Mouse (Mus musculus): Measurements from ENCODE around the gene Hint1. TPM values are rescaled to one million over a fixed set of nuclear protein-coding genes. Genes with fewer than 3 reads are reported as not detected.
"Not testable (repeated sequence)": the region's sequence is repeated elsewhere in the genome, so short reads cannot be mapped to it uniquely, and the experiment has no call there.

Hint1 gene
- total RNA-seq, 1 experiment from 2014 or later, result 473 TPM

GRCm38 (mm10) chr11:54887927-54888326 lies 21.7 kb downstream of the Hint1 start:
- ATAC-seq (replicated peaks; ENCODE audit: low read depth, poor library complexity, severe bottlenecking), result no peak

DNA sequence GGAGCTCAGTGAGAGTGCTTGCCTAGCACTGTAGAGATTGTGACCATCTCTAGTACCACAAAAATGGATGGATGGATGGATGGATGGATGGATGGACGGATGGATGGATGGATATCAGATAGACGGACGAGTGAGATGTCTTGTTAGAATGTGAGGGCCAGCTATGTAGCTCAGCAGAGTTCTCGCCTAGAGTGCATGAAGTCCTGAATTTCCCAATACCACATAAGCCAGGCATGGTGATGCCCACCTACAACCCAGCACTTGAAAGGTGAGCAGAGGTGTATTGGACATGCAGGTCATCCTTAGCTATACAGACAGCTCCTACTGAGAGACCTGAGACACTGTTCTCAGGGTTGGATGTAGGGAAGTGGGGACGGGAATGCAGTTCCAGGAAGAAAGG lies 25.2 kb downstream of the Hint1 start:
- ATAC-seq (replicated peaks; ENCODE audit: low read depth, poor library complexity, severe bottlenecking), result no peak

GRCm38 (mm10) chr11:54892091-54892490 lies 25.9 kb downstream of the Hint1 start:
- ATAC-seq (replicated peaks; ENCODE audit: low read depth, poor library complexity, severe bottlenecking), result no peak

DNA sequence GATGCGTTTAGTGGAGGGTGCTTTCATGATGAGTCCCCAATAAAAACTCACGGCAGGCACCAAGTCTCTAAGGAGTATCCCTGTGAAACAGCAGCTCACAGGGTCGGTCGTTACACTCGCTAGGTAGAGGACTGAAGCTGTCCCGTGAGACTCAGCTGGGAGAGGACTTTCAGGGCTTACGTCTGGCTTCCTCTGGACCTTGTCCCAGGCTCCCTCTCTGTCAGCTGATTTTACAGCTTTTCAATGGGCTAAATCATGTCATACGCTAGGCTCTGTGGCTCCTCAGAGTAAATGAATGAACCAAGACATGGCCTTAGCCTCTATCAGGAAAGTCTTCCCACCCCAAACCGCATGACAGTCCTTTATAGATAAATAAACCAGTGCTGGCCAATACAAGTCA lies 28.4 kb downstream of the Hint1 start:
- ATAC-seq (replicated peaks; ENCODE audit: low read depth, poor library complexity, severe bottlenecking), result no peak

GRCm38 (mm10) chr11:54896646-54897045 lies 30.5 kb downstream of the Hint1 start:
- ATAC-seq (replicated peaks; ENCODE audit: low read depth, poor library complexity, severe bottlenecking), result not testable (repeated sequence)

DNA sequence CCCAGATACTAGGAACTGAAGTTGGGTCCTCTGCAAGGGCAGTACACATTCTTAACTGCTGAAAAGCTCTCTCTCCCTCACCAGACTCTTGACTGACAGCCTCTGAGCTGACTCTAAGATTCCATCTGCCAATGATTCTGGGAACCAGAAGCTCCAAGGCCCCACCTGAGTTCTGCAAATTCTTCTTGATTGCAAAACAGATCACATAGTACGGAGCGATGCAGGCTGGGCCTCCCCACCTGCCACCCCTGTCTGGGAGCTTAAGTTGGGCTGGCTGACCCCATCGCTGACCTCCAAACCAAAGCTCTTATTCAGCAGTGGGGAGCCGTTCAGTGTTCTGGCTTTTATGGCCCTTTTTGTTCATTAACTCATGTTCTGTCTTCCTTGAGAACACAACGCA lies 31.3 kb downstream of the Hint1 start:
- no peak for ATAC-seq (replicated peaks; ENCODE audit: low read depth, poor library complexity, severe bottlenecking)

DNA sequence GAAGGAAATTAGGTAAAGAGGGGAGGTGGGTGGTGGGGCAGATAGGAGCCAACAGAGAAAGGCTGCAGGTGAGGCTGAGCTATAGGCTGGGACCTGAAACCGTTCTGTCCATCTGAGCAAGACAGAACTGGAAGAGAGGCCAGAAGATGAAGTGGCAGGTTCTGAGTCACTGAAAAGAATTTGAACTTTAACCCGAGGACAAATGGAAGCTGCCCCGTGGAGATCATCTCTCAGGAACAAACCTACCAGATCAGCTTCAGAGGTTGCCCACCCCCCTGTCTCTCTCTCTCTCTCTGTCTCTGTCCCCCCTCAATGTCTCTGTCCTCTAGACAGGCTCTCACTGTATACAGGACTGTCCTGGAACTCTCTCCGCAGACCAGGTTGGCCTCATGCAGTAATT lies 33.5 kb downstream of the Hint1 start:
- no peak for ATAC-seq (replicated peaks; ENCODE audit: low read depth, poor library complexity, severe bottlenecking)

GRCm38 (mm10) chr11:54902333-54903323 lies 36.4 kb downstream of the Hint1 start, which contains the start of gene Gpx3:
Gene Gpx3, plus strand, starts transcription at chr11:54902453.
- ATAC-seq (replicated peaks; ENCODE audit: low read depth, poor library complexity, severe bottlenecking), result peak; percentile 82

GRCm38 (mm10) chr11:54903339-54903738 lies 37.2 kb downstream of the Hint1 start:
- ATAC-seq (replicated peaks; ENCODE audit: low read depth, poor library complexity, severe bottlenecking), result no peak

- no peak for ATAC-seq (replicated peaks; ENCODE audit: low read depth, poor library complexity, severe bottlenecking)
These were observed 37.9 kb downstream of the Hint1 start for GRCm38 (mm10) chr11:54903940-54904706.

GRCm38 (mm10) chr11:54905086-54905485 lies 38.9 kb downstream of the Hint1 start:
- ATAC-seq (replicated peaks; ENCODE audit: low read depth, poor library complexity, severe bottlenecking), result no peak

DNA sequence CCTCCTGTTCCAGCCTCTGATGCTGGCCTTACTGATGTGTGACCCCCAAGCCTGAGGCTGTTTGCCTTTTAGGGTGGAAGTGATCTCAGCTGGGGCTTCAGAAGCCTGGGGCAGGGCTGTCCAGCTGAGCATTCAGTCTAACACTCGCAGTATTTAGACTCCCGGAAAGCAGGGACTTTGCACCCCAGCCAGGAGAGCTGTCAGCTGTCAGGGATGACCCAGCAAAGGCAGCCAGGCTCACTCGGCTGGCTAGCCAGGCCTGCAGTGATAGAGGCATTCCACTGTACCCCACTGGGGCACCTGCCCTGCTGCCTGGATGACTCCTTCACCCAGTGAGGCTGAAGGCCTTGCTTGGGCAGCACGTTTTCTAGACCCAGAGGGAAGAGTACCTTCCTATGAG lies 39.7 kb downstream of the Hint1 start:
- no peak for ATAC-seq (replicated peaks; ENCODE audit: low read depth, poor library complexity, severe bottlenecking)

GRCm38 (mm10) chr11:54906466-54906865 lies 40.3 kb downstream of the Hint1 start:
- ATAC-seq (replicated peaks; ENCODE audit: low read depth, poor library complexity, severe bottlenecking), result no peak

GRCm38 (mm10) chr11:54907259-54907658 lies 41.1 kb downstream of the Hint1 start:
- no peak for ATAC-seq (replicated peaks; ENCODE audit: low read depth, poor library complexity, severe bottlenecking)

GRCm38 (mm10) chr11:54909273-54909672 lies 43.1 kb downstream of the Hint1 start:
- ATAC-seq (replicated peaks; ENCODE audit: low read depth, poor library complexity, severe bottlenecking), result no peak

DNA sequence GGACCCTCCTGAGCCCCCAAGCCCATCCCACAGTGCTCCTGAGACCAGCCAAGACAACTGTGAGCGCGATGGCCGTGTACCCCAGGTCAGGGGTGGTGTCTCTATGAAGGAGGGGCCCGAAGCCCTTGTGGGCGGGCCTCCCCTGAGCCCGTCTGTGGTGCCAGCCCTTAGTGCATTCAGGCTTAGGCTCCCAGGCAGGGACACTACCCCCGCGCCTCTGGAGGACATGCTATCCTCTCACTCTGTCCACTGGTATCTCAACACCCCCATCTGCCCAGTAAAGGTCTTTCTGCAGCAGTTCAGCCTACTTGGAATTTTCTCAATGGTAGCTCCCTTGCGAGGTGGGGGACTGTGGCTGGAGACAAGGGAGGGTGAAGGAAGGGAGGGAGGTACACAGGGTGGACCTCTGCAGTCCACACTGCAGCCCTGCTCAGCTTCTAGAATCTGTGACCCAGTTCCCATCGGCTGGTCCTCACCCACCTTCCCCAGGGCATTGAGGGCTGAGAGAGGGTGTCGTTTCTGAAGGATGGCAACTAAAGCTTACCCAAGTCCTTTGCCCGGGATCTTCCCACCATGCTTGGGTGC lies 44.0 kb downstream of the Hint1 start:
- ATAC-seq (replicated peaks; ENCODE audit: low read depth, poor library complexity, severe bottlenecking), result no peak

DNA sequence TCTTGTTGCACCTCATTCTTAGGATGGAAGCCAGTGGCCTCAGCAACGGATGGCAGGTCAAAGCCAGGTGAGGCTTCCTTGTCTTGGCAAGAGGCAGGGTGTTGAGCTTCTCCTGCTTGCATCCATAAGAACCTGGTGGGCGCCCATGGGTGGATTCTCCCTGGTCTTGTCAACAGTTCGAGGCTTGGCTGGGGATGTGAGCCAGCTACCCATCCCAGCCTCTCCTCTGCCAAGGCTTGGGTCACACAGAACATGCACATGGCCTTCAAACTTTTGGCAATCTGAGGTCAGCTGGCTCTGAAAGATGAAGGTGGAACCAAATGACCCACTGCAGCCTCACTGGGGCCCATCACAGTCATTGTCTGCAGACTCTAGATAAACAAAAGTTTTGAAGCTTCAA lies 45.0 kb downstream of the Hint1 start:
- ATAC-seq (replicated peaks; ENCODE audit: low read depth, poor library complexity, severe bottlenecking), result no peak

DNA sequence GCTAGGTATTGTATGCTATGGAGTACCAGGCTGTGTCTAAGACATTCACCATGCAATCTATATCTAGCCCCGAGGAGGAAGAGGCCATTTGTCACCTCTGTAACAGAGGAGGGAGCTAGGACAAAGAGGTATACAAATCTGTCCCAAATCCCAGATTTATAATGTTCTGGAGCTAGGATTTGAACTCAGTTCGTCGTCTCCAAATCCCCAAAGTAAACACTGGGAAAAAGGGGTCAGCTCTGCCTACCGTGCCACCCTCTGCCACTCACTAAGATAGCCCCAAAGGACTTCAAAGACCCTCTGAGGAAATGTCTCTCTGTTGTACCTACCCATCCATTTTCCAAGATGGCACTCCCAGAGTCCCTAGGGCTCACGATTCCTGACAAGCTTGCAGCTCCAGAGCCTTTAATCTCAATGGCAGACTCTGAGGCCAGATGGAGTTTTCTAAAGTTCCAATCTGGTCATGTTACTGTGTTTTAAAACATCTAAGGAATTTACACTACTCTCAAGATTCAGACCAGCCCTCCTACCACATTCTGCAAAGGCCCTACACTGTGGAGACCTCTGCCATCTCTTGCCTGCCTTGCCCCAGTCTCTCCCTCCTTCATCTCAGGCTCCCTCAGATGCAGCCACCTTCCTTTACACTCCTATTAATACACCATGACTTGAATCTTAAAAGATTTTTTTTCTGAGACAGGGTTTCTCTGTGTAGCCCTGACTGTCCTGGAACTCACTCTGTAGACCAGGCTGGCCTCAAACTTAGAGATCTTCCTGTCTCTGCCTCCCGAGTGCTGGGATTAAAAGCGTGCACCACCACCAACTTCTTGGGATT lies 45.7 kb downstream of the Hint1 start:
- no peak for ATAC-seq (replicated peaks; ENCODE audit: low read depth, poor library complexity, severe bottlenecking)

DNA sequence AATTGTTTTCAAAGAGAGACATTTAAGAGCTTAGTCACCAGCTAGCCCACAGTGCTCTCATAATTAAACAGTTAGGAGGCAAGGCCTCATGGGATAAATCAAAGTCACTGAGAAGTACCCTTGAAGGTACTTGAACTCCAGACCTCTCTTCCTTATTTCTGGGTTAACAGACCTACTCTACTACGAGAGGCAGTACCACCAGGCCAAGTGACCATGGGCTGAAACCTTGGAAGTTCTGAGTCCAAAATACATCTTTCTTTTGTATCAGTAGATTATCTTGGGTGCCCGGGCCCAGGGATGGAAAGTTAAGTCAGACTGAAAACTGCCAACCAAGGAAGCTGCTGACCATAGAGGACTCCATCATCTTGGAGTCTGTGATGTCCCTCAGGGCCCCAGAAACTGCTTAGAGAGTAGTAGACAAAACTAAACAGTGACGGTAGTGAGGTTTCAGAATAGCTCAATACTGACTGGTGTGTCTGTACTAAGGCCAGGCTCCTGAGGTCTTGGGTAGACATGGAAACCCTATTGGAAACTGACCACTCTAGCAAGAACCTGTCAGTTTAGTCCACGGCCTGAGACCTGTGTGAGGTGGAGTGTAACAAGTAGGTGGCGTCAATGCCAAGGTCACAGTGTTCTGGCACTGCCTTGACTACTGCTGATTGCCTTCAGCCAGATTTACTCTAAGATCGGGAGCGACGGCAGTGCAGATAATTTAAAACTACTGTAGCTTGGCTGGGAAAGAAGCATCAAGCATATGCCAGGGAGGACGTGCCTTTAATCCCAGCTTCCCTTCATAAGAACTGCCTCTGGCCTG lies 46.5 kb downstream of the Hint1 start:
- ATAC-seq (replicated peaks; ENCODE audit: low read depth, poor library complexity, severe bottlenecking), result no peak

All from common myeloid progenitor, adult 5-6 weeks (primary cell).